Mouse (Mus musculus) gastrocnemius, adult 8-10 months (tissue): ENCODE data around the gene Speer4c. TPM values are rescaled to one million over a fixed set of nuclear protein-coding genes. Genes with fewer than 3 reads are reported as not detected.

Source experiments
- total RNA-seq, 4 experiments: library from RNA; stranded (reverse); gene quantifications; 2 replicates each; pipeline ENCODE4 v1.2.4; 2022

Speer4c gene
- total RNA-seq, 4 experiments from 2014 or later: not detected

Other genes with a start within 250 kb of the Speer4c start
- gene Gm21149, start 237.7 kb downstream of the Speer4c start, total RNA-seq: not detected
- not detected for gene Gm21190, start 185.0 kb downstream of the Speer4c start, total RNA-seq
- not detected for gene Gm21083, start 136.9 kb downstream of the Speer4c start, total RNA-seq
- gene Speer4d, start 95.2 kb downstream of the Speer4c start, total RNA-seq: not detected
- gene 4930572O03Rik, start 57.2 kb downstream of the Speer4c start, total RNA-seq: not detected
- gene Cacna2d1, start 220.4 kb upstream of the Speer4c start, total RNA-seq: 100 to 1,000 TPM; 242 to 290 (median 257) TPM